Mouse (Mus musculus): ENCODE results near the gene Pi4ka. TPM values are rescaled to one million over a fixed set of nuclear protein-coding genes. Genes with fewer than 3 reads are reported as not detected.

Pi4ka gene
- 10 to 100 TPM; 50.3 to 57.9 TPM for polyA plus RNA-seq (2017; shearing (Covaris generic))

DNA sequence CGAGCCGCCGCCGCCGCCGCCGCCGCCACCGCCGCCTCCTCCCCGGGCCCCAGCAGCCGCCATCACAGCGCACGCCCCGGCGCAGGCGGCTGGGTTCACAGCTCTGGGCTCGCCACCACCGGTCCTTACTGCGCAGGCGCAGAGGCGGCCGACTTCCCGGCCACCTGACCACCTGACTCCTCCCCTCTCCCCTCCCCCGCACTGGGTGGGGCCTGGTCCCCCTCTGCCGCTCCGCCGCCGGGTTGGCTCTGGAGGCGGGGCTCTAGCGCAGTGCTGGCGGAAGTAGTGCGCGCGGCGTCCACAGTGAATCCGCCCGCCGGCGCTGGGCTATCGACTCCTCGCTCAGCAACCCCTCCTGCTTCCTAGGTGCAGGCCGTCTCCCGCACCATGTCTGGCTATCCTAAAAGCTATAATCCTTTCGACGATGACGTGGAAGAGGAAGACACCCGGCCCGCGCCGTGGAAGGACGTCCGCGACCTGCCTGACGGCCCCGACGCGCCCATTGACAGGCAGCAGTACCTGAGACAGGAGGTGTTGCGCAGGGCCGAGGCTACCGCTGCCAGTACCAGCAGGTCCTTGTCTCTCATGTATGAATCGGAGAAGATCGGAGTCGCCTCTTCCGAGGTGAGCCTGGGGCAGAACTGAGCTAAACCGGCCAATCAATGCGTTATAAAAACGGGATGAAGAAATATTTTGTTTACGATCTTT, at the start of gene Pi4ka, which contains the start of gene Snap29:
Pi4ka (minus strand) TSS at position 579 of the 708 bp plus-strand sequence.
Snap29 (plus strand) TSS at position 251 of the 708 bp plus-strand sequence.

GRCm38 (mm10) chr16:17451541-17452372, 45.6 kb upstream of the Pi4ka start, which contains the start of gene Crkl:
TSS of gene Crkl (plus strand) at chr16:17451987.

DNA sequence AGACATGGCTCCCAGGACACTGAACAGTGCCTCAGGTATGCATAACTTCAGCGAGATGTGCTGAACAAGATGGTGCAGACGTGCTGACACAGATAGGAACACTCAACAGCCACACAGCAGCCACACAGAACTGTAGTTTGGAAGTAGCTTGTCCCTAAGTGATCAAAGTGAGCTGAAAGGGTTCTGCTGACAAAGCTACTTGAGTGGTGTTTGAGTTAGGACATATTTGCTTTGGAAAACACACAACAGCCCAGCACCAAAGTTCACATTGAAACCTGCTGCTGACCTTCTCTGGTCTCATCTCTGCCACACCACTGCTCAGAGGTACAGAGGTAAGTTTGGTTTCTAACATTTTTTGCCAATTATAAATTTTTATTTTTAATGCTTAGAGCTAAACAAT, 75.0 kb downstream of the Pi4ka start, which contains the start of gene Serpind1:
Serpind1 (plus strand) TSS at position 256 of the 400 bp plus-strand sequence.

GRCm38 (mm10) chr16:17275721-17276120, 130.4 kb downstream of the Pi4ka start, which contains the start of gene Tmem191c:
TSS of gene Tmem191c (plus strand) at chr16:17276077.

GRCm38 (mm10) chr16:17232794-17233701, 173.1 kb downstream of the Pi4ka start, which contains the start of gene Hic2:
TSS of gene Hic2 (plus strand) at chr16:17233572.

Other genes with a start within 250 kb of the Pi4ka start
- 100 to 1,000 TPM; 362 TPM for gene Ube2l3, start 203.7 kb downstream of the Pi4ka start, polyA plus RNA-seq (2017; shearing (Covaris generic))
- under 1 TPM; 0.04 to 0.18 TPM for gene Rimbp3, start 197.7 kb downstream of the Pi4ka start, polyA plus RNA-seq (2017; shearing (Covaris generic))
- 1 to 10 TPM; 1.3 to 1.9 TPM for gene Hic2, start 172.7 kb downstream of the Pi4ka start, polyA plus RNA-seq (2017; shearing (Covaris generic))
- gene Tmem191c, start 130.2 kb downstream of the Pi4ka start, polyA plus RNA-seq (2017; shearing (Covaris generic)) = 100 to 1,000 TPM; 102 to 147 TPM
- gene Serpind1, start 74.9 kb downstream of the Pi4ka start, polyA plus RNA-seq (2017; shearing (Covaris generic)) = under 1 TPM; 0.16 to 0.26 TPM
- gene Snap29, start 328 bp downstream of the Pi4ka start, polyA plus RNA-seq (2017; shearing (Covaris generic)) = 10 to 100 TPM; 19.2 to 20.7 TPM
- 10 to 100 TPM; 55.7 to 70.5 TPM for gene Crkl, start 45.7 kb upstream of the Pi4ka start, polyA plus RNA-seq (2017; shearing (Covaris generic))
- gene Aifm3, start 83.3 kb upstream of the Pi4ka start, polyA plus RNA-seq (2017; shearing (Covaris generic)) = under 1 TPM in 1 of 2 experiments, not detected in 1; 0.20 TPM
- 10 to 100 TPM; 39.4 to 49.2 TPM for gene Lztr1, start 102.4 kb upstream of the Pi4ka start, polyA plus RNA-seq (2017; shearing (Covaris generic))
- gene Thap7, start 124.8 kb upstream of the Pi4ka start, polyA plus RNA-seq (2017; shearing (Covaris generic)) = 10 to 100 TPM; 65.5 to 75.9 TPM
- under 1 TPM in 1 of 2 experiments, not detected in 1; 0.47 TPM for gene Lrrc74b, start 154.9 kb upstream of the Pi4ka start, polyA plus RNA-seq (2017; shearing (Covaris generic))
- not detected for gene P2rx6, start 155.6 kb upstream of the Pi4ka start, polyA plus RNA-seq (2017; shearing (Covaris generic))
- 1 to 10 TPM; 1.1 to 2.2 TPM for gene Slc7a4, start 176.9 kb upstream of the Pi4ka start, polyA plus RNA-seq (2017; shearing (Covaris generic))
- 10 to 100 TPM; 14.1 to 18.4 TPM for gene Smpd4, start 213.0 kb upstream of the Pi4ka start, polyA plus RNA-seq (2017; shearing (Covaris generic))
- under 1 TPM; 0.33 to 0.64 TPM for gene Ccdc74a, start 240.2 kb upstream of the Pi4ka start, polyA plus RNA-seq (2017; shearing (Covaris generic))